Mouse (Mus musculus): Measurements from ENCODE around the gene Itch.
"Not testable (repeated sequence)": the region's sequence is repeated elsewhere in the genome, so short reads cannot be mapped to it uniquely, and the experiment has no call there.

Gene Itch

GRCm38 (mm10) chr2:155149296-155149695 is 16.0 kb downstream of the Itch start:
- DNase-seq (ENCODE audit: low spot score): not testable (repeated sequence)

- peak; percentile 2 for DNase-seq (ENCODE audit: low spot score)
Observed at GRCm38 (mm10) chr2:155207419-155207818, 74.1 kb downstream of the Itch start.

GRCm38 (mm10) chr2:155223145-155223544 is 89.8 kb downstream of the Itch start:
- no peak for DNase-seq (ENCODE audit: low spot score)

GRCm38 (mm10) chr2:155224721-155225120 is 91.4 kb downstream of the Itch start:
- no peak for DNase-seq (ENCODE audit: low spot score)

GRCm38 (mm10) chr2:155235746-155236361 is 102.5 kb downstream of the Itch start:
- DNase-seq (ENCODE audit: low spot score): no peak

GRCm38 (mm10) chr2:155236362-155236992 is 103.2 kb downstream of the Itch start, which contains the start of gene Dynlrb1:
TSS of gene Dynlrb1 (plus strand) at chr2:155236533.
- DNase-seq (ENCODE audit: low spot score): peak; percentile 99

- no peak for DNase-seq (ENCODE audit: low spot score)
Observed at GRCm38 (mm10) chr2:155237276-155237675, 104.0 kb downstream of the Itch start.

GRCm38 (mm10) chr2:155240915-155241314 is 107.6 kb downstream of the Itch start:
- DNase-seq (ENCODE audit: low spot score): no peak

- no peak for DNase-seq (ENCODE audit: low spot score)
Observed at GRCm38 (mm10) chr2:155242296-155242855, 109.1 kb downstream of the Itch start.

- DNase-seq (ENCODE audit: low spot score): no peak
Observed at GRCm38 (mm10) chr2:155246231-155246630, 112.9 kb downstream of the Itch start.

- DNase-seq (ENCODE audit: low spot score): no peak
Observed at GRCm38 (mm10) chr2:155248206-155248605, 114.9 kb downstream of the Itch start.

GRCm38 (mm10) chr2:155248718-155249117 is 115.4 kb downstream of the Itch start:
- no peak for DNase-seq (ENCODE audit: low spot score)

- no peak for DNase-seq (ENCODE audit: low spot score)
Observed at GRCm38 (mm10) chr2:155249588-155249987, 116.3 kb downstream of the Itch start.

- DNase-seq (ENCODE audit: low spot score): no peak
Observed at GRCm38 (mm10) chr2:155265526-155265925, 132.2 kb downstream of the Itch start.

GRCm38 (mm10) chr2:155266896-155267295 is 133.6 kb downstream of the Itch start:
- DNase-seq (ENCODE audit: low spot score): no peak

GRCm38 (mm10) chr2:155271957-155272356 is 138.6 kb downstream of the Itch start:
- DNase-seq (ENCODE audit: low spot score): no peak

- no peak for DNase-seq (ENCODE audit: low spot score)
Observed at GRCm38 (mm10) chr2:155272396-155273170, 139.3 kb downstream of the Itch start.

GRCm38 (mm10) chr2:155273603-155274002 is 140.3 kb downstream of the Itch start:
- DNase-seq (ENCODE audit: low spot score): no peak

GRCm38 (mm10) chr2:155276195-155276594 is 142.9 kb downstream of the Itch start, which contains the start of gene Map1lc3a:
TSS of gene Map1lc3a (plus strand) at chr2:155276297.
- peak; percentile 96 for DNase-seq (ENCODE audit: low spot score)
